Mouse (Mus musculus) lung, embryonic 14.5 days (tissue): ENCODE data around the gene Rfx4. TPM values are rescaled to one million over a fixed set of nuclear protein-coding genes. Genes with fewer than 3 reads are reported as not detected.

Experiments
- ATAC-seq: fragments of 200-750 bp; cut with Nextera tagmentation; 2 replicates; pipeline ENCODE4 v1.8.0; 2017; ENCODE audit warnings: mild to moderate bottlenecking, moderate TSS enrichment, moderate library complexity; ENCODE audit not compliant: insufficient read depth
- DNase-seq: peaks from one replicate; pipeline ENCODE4 v3.0.0-alpha.2; 2015
- H3K27ac ChIP-seq: fragments of 300-500 bp; sonication (generic); 2 replicates; pipeline ENCODE4 v1.5.1; 2014; ENCODE audit warnings: low read depth, mild to moderate bottlenecking, moderate library complexity
- H3K27me3 ChIP-seq: fragments of 300-500 bp; sonication (generic); 2 replicates; pipeline ENCODE4 v1.6.1; 2014; ENCODE audit warnings: low read length, control low read depth; ENCODE audit not compliant: insufficient read depth
- H3K36me3 ChIP-seq: fragments of 300-500 bp; sonication (generic); 2 replicates; pipeline ENCODE4 v1.6.1; 2014; ENCODE audit warnings: control low read depth; ENCODE audit not compliant: insufficient read depth
- H3K4me1 ChIP-seq: fragments of 300-500 bp; sonication (generic); 2 replicates; pipeline ENCODE4 v1.6.1; 2014; ENCODE audit warnings: antibody characterized with exemption, control low read depth; ENCODE audit not compliant: insufficient read depth
- H3K4me2 ChIP-seq: fragments of 300-500 bp; sonication (generic); 2 replicates; pipeline ENCODE4 v1.6.1; 2014; ENCODE audit warnings: mild to moderate bottlenecking
- H3K4me3 ChIP-seq: fragments of 300-500 bp; sonication (generic); 2 replicates; pipeline ENCODE4 v1.5.1; 2014; ENCODE audit warnings: low read depth, low read length
- H3K9ac ChIP-seq: fragments of 300-500 bp; sonication (generic); 2 replicates; pipeline ENCODE4 v1.6.1; 2014
- H3K9me3 ChIP-seq: fragments of 300-500 bp; sonication (generic); 2 replicates; pipeline ENCODE4 v1.6.1; 2016; ENCODE audit warnings: low read depth, low read length, control low read depth
- CTCF ChIP-seq: IDR thresholded peaks from 2 replicates; pipeline ENCODE4 v1.5.1; 2016; ENCODE audit warnings: antibody characterized with exemption, low read depth
- WGBS: fragments of 180-500 bp; shearing (Covaris S2); extraction: QIAGEN DNeasy Blood & Tissue Kit; methylation state at CpG from one replicate; pipeline ENCODE4 v1.1.7; 2014; 5-methylcytosine and 5-hydroxymethylcytosine counted together
- polyA plus RNA-seq: library from polyadenylated mRNA; unstranded; fragments of >200 nt; fragmentation: Nextera tagmentation; extraction: Ambion mirVana; gene quantifications from 2 replicates; pipeline ENCODE4 v1.2.1, GENCODE M21; 2014

The Rfx4 gene
- polyA plus RNA-seq, 1 experiment from 2014 or later = not detected

DNA sequence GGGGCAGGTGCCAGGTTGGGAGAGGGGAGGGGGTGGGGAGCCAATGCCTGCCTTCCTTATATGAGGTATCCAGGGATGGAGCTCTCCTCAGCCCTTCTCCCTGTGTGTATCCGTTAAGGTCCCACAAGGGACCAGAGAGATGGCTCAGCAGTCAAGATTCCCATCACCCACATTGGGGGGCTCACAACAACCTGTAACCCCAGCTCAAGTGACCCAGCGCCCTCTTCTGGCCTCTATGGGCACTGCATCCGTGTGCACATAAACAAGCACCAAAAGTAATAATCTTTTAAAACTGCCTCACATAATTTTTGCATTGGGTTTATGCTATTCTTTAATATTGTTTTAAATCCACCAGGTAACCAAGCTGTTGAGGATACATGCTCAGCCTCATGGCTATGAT is 25.8 kb upstream of the Rfx4 start:
- no peak overlapping the region for H3K4me2 ChIP-seq
- DNase-seq (no peak), ATAC-seq (no peak)
- no peak overlapping the region for H3K4me3 ChIP-seq
- H3K27me3 ChIP-seq = no peaks in the 10 kb centered on the region
- no peak overlapping the region for H3K27ac ChIP-seq
- no peak overlapping the region for H3K9ac ChIP-seq
- TF ChIP-seq CTCF = peak; percentile 43
- 83% methylated on average over 3 of the region's 3 CpGs for WGBS
- H3K9me3 ChIP-seq = no peaks in the 10 kb centered on the region
- no peaks in the 10 kb centered on the region for H3K4me1 ChIP-seq
- peaks cover 12% of the 10 kb centered on the region; the same call in 1 of the 2 replicates for H3K36me3 ChIP-seq

DNA sequence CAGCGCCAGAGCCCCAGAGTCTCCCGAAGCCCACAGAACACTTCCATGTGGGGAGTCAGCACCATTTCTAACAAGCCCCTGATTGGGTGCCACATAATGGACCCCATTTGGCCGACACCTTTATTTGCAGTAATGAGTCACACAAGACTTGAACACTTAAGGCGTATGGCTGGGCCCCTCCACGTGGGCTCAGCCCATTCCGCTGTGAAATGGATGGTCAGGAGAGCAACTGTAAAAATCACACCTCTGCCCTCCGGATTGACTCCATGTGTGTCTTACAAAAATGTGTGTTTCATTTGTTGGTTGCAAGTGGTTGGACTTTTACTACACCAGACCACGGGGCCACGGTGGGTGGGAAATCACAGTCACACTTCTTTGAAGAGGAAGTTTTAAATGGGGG is 24.9 kb upstream of the Rfx4 start:
- Histone ChIP-seq H3K4me2 (no peak overlapping the region), H3K27me3 (no peaks in the 10 kb centered on the region), H3K4me3 (no peak overlapping the region), H3K9me3 (no peaks in the 10 kb centered on the region), H3K27ac (no peak overlapping the region), H3K4me1 (no peaks in the 10 kb centered on the region), H3K9ac (no peak overlapping the region), H3K36me3 (peaks cover 5% of the 10 kb centered on the region; the same call in 1 of the 2 replicates)
- TF ChIP-seq CTCF = no peak
- 73% methylated on average over 9 of the region's 9 CpGs for WGBS
- ATAC-seq = no peak
- DNase-seq = no peak

DNA sequence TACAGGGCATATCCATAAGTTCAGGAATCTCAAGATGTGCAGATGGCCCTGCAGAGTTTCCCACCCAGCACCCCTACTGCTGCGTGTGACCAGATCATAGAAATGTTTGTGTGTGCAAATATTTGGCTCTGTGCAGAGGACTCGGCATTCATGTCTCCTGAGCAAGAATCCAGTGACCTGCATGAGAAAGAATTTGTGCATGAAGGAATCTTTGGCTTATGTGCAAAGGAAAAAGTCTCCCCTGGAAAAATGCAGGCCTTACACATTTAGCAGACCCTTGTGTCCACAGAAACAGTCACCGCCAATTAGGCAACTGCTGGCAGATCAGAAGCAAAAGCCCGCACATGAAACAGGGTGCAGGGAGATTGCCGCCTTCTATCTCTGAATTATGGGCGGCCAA is 22.4 kb upstream of the Rfx4 start:
- Histone ChIP-seq H3K4me2 (no peak overlapping the region), H3K9ac (no peak overlapping the region), H3K9me3 (no peaks in the 10 kb centered on the region), H3K36me3 (no peaks in the 10 kb centered on the region), H3K4me3 (no peak overlapping the region), H3K27ac (no peak overlapping the region), H3K4me1 (no peaks in the 10 kb centered on the region), H3K27me3 (no peaks in the 10 kb centered on the region)
- no peak for TF ChIP-seq CTCF
- WGBS = 39% methylated on average over 6 of the region's 6 CpGs
- ATAC-seq (no peak), DNase-seq (no peak)

DNA sequence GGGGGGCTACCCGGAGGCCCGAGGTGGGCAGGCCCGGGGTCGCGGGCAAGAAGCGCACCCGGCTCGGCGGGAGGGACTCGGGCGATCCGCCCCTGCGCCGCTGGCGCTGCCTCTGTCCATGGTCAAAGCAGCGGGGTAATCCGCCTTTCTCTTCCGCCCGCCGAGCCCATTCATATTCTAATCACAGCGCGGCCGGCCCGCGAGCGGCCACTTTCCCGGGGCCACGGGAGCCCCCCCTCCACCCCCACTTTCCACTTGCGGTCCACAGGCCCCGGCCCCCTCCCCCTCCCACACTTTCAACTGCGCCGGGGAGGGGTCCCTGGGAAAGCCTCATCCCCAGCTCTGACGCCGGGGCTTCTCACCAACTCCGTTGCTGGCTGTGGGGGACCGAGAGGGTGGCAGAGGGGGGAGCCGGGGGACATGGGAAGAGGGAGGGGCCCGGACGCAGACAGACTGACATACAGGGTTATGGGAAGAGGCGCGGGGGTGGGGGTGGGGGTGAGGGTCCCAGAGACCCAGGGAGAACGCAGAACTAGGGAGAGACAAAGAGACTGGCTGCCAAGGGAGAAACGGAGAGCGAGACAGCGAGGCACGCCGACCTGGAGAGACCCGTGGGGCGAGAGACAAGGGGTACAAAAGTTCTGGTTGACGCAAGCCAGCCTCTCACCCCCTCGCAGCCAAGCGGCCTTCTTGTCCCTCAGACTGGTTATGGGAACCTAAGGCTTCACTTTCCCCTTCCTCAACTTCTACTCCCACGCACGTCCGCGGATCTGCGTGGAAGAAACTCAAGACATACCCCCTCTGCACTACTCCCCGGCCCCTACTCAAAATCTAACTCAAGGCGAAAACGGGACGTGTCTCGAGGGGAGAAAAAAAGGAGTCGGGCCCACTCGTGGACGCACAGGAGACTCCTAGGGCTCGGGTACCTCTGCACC is 744 bp upstream of the Rfx4 start:
- Histone ChIP-seq H3K4me3 (peak overlapping the region; percentile 23), H3K4me1 (no peaks in the 10 kb centered on the region)
- TF ChIP-seq CTCF = no peak

DNA sequence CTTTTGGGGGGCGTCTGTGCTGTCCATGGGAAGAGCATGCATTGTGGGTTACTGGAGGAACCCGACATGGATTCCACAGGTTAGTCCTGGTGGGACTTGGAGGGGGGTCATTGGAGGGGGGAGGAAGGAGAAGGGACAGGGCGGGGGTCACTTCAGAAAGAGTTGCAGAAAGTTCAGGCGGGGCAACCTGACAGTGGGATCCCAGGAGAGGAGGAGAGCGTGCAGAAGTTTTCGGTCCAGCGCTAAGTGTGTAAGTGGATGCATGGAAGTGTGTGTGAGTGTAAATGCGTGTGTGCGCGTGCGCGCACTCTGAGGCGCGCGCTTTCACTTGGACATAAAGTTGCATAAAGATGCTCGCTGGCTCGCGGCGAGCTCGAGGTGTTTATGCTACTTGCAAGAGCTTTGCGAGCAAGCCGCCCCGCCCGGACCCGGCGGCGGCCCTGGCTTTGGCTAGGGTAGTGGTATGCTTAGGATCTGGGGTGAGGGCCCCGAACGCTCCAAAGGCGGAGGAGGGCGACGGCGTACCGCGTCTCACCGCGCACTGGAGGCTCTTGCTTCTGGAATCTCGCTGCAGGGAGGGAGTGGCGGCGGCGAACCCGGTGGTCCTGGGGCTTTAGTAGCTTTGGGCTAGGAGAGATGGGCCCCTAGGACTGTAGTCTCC is 703 bp downstream of the Rfx4 start:
- WGBS = under 1% methylated on average over 42 of the region's 42 CpGs
- H3K4me1 ChIP-seq = no peaks in the 10 kb centered on the region
- DNase-seq = peak; percentile 69

More for the DNA sequence above, 744 bp upstream of the Rfx4 start:
- no peak overlapping the region for H3K27ac ChIP-seq
- no peaks in the 10 kb centered on the region for H3K9me3 ChIP-seq
- DNase-seq (peak; percentile 77), ATAC-seq (peak; percentile 29; the same call in 1 of the 2 replicates)
- H3K9ac ChIP-seq = no peak overlapping the region
- peaks cover 87% of the 10 kb centered on the region for H3K27me3 ChIP-seq
- H3K4me2 ChIP-seq = peak overlapping the region; percentile 55
- under 1% methylated on average over 65 of the region's 66 CpGs for WGBS
- no peaks in the 10 kb centered on the region for H3K36me3 ChIP-seq

DNA sequence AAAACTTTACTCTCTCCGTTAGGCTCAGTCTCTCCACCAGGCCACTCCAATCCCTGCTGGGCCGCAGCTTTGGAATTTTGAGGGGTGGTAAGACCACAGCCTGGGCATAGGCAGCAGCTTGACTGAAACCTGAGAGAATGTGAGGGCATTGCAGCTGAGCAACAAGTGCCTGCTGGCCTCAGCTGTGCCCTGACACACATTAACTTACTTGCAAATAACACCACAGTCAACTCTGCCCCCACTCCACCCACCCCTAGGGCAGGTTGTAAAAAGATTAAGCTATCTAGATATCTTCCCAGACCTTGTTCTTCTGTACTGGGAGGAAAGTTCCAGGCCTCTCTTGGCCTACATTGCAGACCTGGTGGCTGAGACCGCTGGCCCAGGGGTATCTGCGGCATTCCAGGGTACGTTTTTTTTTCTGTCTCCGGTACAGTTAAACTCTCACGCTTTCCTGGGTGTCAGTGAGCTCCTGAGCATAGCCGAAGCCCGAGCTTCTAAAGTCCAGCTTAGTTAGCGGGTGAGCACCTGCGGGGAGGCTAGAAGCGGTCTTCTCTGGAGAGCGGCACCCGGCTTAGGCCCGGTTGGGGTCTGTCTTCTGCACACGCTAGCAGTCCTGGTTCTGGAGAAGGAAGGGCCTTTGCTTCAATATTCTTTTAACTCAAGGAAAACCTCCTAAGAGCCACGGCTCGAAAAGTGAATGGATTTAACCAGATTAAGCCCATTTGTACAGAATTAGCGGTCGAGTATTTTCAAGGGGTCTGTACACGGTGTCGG is 1.8 kb downstream of the Rfx4 start:
- no peak overlapping the region for H3K27ac ChIP-seq
- H3K4me2 ChIP-seq = no peak overlapping the region
- H3K4me1 ChIP-seq = no peaks in the 10 kb centered on the region
- TF ChIP-seq CTCF = no peak
- ATAC-seq = no peak
- 7% methylated on average over 22 of the region's 22 CpGs for WGBS
- H3K9me3 ChIP-seq = no peaks in the 10 kb centered on the region
- DNase-seq = peak; percentile 9
- H3K27me3 ChIP-seq = peaks cover 99% of the 10 kb centered on the region
- H3K4me3 ChIP-seq = no peak overlapping the region
- no peak overlapping the region for H3K9ac ChIP-seq
- no peaks in the 10 kb centered on the region for H3K36me3 ChIP-seq

More for the DNA sequence above, 703 bp downstream of the Rfx4 start:
- Histone ChIP-seq H3K9ac (no peak overlapping the region), H3K36me3 (no peaks in the 10 kb centered on the region), H3K4me2 (peak overlapping the region; percentile 47), H3K4me3 (peak overlapping the region; percentile 14), H3K27me3 (peaks cover 99% of the 10 kb centered on the region), H3K27ac (no peak overlapping the region), H3K9me3 (no peaks in the 10 kb centered on the region)
- no peak for TF ChIP-seq CTCF
- ATAC-seq = no peak

DNA sequence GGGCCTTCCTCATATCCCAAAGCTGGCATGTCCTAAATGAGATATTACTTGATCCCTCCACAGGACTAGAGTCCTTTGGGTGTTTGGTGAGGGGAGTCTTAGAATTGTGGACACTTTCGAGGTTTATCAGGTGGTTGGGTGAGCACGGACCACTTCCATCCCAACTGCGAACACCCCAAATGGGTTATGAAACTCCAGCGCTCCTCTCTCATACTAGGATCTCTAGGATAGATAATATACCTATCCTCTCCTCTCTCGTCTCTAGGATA is 2.3 kb downstream of the Rfx4 start:
- no peaks in the 10 kb centered on the region for H3K9me3 ChIP-seq
- H3K4me1 ChIP-seq = no peaks in the 10 kb centered on the region
- no peaks in the 10 kb centered on the region for H3K36me3 ChIP-seq
- DNase-seq = no peak
- no peak overlapping the region for H3K4me3 ChIP-seq
- no peak overlapping the region for H3K9ac ChIP-seq
- peaks cover 98% of the 10 kb centered on the region for H3K27me3 ChIP-seq
- no peak overlapping the region for H3K27ac ChIP-seq
- WGBS = 6% methylated on average over 5 of the region's 5 CpGs
- no peak for ATAC-seq
- H3K4me2 ChIP-seq = no peak overlapping the region
- TF ChIP-seq CTCF = no peak
